Mouse (Mus musculus) spleen, adult 2 months (tissue): Measurements from ENCODE around the gene Nt5e.

Experiments used
- CTCF ChIP-seq: fragments of 200-500 bp; IDR thresholded peaks from 2 replicates; pipeline ENCODE4 v1.5.1; 2011; ENCODE audit warnings: mild to moderate bottlenecking, inconsistent platforms; ENCODE audit not compliant: insufficient read depth, insufficient read length, insufficient replicate concordance; ENCODE audit errors: extremely low read depth
- POLR2A ChIP-seq: fragments of 200-500 bp; IDR thresholded peaks from 2 replicates; pipeline ENCODE4 v1.6.1; 2011; ENCODE audit warnings: low read depth, low read length, inconsistent platforms

DNA sequence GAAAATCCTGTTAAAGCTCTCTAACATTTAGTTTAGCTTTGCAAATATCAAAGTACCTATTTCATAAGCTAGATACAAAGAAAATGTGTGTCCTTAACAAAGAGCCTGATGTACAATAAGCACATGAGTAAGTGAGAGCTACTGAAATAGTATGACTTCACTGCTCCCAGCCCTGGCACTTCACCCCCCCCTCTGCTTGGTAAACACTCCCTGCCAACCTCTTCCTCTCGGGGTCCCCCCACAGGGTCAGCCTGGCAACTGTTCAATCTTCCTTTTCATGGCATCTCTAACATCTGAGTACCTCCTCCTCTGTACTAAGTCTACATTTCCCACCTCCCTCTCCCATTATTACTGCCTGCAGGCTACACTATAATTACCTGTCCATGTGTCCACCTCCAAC lies 89.8 kb downstream of the Nt5e start:
- TF ChIP-seq CTCF, result no peak
- no peak for TF ChIP-seq POLR2A
